Mouse (Mus musculus): ENCODE measurements around the gene Zmpste24. TPM values are rescaled to one million over a fixed set of nuclear protein-coding genes. Genes with fewer than 3 reads are reported as not detected.

Zmpste24 gene
- polyA plus RNA-seq, 2 experiments from 2014 or later, result 45.4 to 46.3 TPM

DNA sequence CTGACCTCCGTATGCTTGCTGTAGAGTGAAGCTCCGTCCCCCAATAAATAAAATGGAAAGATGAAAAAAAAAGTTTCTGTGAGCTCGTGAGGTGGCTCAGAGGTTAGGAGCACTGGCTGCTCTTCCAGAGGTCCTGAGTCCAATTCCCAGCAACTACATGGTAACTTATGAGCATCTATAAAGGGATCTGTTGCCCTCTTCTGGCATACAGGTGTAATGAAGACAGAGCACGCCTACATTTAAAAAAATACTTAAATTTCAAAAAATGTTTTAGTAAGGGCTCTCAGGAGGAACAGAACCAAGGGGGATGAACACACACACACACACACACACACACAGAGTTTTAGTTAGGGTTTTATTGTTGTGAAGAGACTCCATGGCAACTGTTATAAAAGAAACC lies 66.6 kb downstream of the Zmpste24 start:
- no peak for ATAC-seq

DNA sequence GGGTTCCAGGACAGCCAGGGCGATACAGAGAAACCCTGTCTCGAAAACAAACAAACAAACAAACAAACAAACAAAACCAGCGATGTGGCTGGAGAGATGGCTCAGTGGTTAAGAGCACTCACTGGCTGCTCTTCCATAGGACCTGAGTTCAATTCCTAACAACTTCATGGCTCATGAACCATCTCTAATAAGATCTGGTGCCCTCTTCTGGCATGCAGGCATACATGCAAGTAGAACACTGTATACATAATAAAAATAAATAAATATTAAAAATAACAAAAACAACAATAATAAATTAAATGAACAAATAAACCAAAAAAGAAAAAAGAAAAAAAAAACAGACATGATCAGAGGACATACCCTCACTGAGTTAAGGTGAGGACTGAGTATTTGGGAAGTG lies 68.4 kb downstream of the Zmpste24 start:
- ATAC-seq, result no peak

DNA sequence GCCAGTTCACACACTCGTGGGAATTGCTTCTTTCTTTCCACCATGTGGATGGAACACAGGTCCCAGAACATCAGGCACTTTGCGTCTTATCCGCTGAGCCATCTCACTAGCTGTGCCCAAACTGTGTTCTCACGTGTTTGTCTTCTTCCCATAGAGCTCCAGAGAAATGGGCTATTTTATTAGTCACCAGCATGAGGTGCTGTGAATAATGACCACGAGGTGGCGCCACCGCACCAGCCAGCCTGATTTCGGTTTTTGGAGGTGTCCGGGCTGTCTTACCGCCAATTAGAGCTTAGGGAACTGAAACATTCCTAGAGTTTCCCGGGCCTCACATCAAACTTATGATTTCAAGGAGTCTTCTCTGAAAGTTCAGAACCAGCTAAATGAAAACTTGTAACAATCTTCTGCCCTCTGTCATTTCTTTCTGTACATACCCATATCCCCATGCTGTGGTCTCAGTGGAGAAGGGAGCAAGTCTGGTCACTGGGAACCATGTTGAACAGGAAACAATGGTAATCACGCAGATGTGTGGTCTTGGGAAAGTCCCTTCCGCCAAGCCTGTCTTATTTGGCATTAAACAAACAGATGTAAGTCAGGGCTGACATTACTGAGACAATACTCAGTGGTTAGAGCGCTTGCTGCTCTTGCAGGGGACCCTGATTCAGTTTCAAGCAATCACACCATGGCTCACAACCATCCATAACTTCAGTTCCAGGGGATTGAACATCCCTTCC lies 69.2 kb downstream of the Zmpste24 start:
- ATAC-seq, result peak; percentile 55

DNA sequence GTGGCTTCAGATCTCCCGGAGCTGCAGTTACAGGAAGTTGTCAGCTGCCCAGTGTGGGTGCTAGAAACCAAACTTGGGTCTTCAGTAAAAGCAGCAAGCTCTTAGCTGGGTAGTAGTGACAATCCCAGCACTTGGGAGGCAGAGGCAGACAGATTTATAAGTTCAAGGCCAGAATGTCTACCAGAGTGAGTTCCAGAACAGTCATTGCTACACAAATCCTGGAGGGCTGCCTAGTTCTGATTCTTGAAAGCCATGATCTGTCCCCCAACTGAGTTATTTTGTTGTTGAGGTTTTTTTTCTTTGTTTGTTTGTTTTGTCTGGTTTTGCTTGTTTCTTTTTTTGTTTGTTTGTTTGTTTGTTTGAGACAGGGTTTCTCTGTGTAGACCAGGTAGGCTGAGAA lies 69.9 kb downstream of the Zmpste24 start:
- ATAC-seq, result no peak

DNA sequence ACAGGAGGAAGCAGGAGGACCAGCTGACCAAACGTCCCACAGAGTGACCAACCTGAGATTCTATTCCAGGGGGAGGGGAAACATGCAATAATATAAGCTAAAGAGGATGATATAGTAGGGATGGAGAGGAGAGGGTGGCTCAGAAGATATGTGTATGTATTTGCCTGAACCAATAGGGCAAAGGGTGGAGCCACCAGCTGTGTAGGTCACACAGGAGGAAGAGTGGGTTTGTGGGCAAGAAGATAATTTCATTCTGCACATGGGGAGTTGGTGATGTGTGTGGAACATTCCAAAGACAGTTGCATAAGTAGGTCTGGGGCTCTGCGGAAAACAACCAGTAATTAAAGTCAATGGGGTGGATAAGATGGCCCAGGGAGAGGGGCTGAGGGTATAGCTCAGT lies 72.4 kb downstream of the Zmpste24 start:
- ATAC-seq, result no peak

DNA sequence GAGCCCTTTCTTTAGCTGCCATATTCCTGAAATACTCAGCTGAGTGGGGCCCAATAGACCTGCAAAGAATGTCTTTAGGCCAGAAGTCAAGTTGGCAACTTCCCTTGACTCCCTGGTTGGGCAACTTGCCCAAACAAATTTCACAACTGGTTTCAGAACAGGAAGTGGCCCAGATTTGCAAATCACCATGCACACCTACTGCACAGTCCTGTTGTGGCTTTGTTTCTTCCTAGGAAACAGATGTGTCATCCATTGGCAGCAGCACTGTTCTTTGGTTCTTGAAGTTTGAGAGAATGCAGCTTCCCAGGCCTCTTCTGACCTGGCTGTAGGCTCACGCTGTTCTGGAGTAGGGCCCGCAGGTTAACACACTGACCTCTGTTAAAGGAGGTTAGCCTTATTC lies 74.1 kb downstream of the Zmpste24 start:
- no peak for ATAC-seq

DNA sequence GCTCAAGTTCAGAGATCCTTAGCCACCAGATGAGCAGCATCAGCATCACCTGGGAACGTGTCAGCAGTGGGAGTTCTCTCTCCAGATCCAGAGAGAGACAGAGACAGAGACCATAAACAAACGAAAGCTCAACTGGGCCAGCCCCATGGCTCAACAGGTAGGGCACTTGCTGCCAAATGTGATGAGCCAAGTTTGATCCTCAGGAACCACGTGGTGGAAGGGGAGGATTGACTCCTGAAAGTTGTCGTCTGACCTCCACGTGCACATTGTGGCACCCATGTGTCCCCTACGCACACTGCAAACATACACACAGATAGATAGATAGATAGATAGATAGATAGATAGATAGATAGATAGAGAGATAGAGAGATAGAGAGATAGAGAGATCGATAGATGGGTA lies 74.6 kb downstream of the Zmpste24 start:
- no peak for ATAC-seq

DNA sequence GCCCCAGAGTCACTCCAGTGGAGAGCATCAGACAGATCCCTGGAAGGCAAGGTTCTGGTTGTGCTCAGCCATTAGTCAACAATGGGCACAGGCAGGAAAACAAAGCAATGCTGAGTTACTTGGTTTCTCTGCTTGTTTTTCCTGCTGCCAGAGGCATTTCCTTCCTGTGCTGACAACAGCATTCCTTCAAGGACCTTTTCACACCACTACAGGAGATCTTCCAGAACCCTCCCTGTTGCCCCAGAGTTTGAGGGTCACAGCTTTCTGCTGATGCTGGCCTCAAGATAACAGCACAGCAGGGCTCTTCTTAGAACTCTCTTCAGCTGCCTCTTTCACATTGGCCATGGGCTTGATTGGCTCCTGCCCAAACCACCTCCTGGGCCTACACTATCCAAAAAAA lies 76.1 kb downstream of the Zmpste24 start:
- ATAC-seq, result no peak

DNA sequence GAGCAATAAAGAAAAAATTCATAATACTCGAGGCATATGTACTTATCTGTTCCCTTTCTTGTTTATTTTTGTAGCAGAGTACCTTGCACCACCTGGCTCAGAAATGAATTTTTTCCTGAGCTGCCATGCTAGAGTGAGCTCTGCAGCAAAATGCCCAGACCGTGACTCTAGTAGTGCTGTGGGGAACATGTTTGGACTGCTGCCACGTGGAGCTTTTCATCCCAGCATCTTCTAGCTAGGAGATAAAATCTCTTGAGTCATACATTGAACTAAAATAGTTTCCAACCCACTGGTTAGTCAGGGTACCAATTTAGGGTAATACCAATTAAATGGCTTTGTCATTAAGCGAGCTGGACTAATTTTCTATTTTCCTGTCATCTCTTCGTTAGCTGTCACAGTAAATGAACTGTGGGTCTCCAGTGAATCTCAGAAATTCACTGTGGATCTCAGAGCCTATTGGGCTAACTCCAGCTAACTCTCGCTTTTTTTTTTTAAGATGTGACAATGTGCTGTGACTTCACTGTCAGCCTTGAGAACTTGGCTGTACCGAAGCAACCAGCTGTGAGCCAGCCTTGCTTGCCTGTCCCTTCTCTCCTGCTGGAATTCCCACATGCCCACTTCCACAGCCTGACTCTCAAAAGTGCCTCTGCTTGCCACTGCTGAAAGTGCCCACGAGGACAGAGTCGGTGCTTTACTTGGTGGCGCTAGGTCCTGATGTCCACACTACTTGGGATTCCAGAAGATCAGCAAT lies 77.8 kb downstream of the Zmpste24 start:
- ATAC-seq, result no peak

DNA sequence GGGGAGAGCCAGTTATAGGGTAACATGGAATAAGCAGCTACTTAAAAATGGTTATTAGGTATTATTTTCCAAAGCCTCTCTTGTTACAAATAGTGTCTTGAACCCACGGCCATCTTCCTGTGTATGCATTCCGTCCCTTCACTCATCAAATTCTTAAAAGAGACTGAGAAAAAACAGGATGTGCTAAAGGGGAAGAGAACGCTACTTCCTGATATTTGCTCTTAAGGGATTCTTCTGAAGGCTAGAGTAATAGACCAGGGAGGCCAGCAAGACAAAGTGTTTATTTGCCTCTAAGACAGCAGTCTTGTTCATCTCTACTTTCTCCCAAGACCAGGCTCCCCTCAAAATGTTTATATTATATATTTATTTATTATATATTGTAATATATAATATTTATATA lies 79.8 kb downstream of the Zmpste24 start:
- ATAC-seq, result no peak

DNA sequence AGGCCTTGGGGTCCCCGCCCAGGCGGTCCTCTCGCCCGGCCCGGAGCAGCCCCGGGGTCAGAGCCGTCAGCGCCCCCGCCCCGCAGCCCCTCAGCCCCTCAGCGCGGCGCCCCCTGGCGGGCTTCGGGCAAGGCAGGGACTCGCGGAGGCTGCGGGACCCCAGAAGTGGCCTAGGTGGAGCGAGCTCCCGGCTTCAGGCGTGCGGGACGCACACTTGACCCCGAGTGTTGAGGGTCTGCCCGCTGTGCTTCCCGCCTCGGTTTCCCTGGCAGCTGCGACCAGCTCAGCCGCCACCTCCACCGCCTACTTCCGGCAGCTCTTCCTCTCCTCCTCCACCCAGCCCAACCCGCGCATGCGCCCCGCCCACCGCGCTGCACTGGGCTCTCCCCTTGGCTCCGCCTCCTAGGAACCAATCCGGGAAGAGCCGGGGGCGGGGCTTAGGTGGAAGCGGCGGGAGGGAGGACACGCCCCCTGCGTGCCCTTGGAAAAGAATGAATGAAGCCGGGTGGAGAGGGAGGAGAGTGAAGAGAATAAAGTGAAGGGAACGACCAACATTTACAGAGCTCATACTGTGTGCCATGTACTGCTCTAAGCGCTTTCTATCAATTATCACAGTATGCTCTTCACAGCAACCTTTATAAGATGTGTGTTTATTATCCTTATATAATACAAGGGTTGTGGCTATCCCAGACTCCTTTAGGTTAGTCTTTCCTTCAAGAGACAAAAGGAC lies 80.9 kb downstream of the Zmpste24 start, which contains the start of gene Smap2:
Smap2 (minus strand) TSS at position 320 of the 730 bp plus-strand sequence.
- peak; percentile 79 for ATAC-seq

DNA sequence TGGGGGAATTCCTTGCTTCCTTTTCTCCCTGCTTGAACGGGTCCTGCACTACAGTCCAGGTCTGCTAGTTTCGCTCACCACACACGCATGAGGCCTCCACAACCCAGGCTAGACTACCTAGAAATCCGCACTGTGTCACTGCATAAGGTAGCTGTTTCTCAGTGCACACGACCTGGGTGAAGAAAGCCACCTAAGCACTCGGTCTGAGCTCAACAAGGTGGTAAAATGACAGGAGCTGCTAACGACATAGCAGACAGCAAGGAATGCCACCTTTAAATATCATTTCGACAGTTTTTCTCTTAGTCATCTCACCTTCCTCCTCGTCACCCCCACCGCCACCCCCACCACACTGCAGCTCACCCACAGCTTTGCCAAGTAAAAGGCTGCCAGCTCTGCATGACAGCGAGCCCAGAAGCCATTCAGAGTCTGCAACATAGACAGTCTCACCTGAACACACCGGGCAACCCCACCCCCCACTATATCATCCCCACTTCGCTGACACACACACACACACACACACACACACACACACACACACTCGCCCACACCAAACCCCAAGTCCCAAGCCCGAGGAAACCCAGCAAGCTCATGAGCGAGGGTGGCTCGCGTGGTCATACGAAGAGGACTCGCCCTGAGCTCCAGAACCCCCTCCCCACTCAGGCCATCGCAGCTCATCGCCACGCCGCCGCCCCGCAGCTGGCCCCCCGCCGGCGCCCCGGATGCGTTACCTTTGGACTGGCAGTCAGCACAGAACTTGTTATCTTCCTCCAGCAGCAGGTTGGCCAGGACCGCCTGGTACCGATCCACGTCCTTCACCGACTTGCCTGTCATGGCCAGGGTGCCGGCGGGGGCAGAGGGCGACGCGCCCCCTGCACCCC lies 81.8 kb downstream of the Zmpste24 start:
- peak; percentile 43 for ATAC-seq

DNA sequence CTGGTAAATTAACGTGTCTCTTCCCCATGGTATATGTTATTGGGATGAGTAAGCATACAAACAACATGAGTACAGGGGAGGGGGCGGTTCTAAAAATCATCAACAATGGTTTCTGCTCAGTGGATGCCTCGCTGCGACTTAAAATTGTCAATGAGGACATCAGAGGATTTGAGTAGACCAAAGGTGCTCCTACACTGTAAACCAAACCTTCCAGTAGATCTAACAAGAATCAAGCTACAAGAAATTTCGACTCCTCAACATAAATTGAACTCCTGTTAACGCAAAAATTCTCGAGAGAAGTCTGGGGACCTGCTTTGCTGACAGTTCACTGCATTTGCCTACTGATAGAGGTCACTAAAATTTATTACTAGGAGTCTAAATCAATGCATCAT lies 82.8 kb downstream of the Zmpste24 start:
- ATAC-seq, result no peak

DNA sequence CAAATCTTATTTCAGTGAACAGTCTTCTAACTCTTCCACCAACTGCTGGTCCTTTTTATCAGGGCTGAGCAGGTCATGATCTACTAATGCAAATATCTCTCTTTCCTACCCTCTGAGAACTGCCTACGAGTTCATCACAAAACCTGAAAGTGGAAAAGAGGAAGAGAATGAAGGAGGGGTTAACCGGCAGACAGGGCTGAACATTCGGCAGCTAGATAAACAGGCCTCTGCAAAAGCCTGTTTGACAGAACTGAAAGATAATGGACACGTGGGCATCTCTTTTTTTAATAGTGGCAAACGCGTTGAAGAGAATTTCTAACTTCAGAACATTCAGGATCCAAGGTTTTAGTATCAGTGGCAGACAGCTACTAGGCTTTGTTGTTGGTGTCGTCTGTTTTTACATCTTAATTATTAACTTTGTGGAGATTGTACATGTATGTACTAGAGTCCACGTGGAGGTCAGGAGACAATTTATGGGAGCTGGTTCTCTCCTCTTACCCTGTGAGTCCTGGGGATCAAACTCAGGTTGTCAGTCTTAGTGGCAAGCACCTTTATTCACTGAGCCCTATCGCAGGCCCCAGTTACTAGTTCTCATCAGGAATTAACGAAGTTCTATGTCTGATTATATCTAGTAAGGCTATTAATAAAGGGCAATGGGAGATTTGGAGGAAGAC lies 83.3 kb downstream of the Zmpste24 start:
- ATAC-seq, result no peak

DNA sequence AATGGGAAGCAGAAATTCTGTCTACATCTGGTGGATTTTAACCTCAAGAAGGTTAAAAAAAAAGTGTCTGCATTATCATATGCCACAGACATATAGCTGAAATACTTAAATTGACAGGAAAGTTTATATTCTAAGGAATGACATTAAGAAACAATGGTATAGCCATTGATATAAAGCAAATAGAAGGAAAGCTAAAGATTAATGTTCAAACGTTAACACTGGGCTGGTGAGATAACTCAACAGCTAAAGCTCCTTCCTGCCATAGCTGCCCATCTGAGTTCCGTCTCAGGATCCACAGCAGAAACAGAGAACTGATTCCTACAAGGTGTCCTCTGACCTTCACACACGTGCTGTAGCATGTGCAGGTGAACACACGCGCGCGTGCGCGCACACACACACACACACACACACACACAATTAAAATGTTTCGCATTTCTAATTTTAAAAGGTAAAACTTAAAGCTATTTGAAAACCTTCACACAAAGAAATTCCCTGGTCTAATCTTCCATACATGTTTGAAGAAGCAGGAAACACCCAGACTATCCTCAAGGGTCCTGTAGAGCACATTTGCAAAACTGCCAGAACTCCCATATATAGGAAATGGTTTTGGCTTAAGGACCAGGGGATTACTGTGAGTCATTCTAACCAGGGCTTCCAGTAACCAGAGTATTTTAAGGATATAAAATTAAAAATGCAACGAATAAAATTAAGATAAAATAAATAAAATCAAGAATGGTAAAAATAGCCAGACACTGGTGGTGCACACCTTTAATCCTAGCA lies 87.1 kb downstream of the Zmpste24 start:
- no peak for ATAC-seq

Other genes starting within 250 kb of the Zmpste24 start
- gene Rims3, start 243.4 kb downstream of the Zmpste24 start, polyA plus RNA-seq (2017; shearing (Covaris generic)), result under 1 TPM; 0.68 to 0.99 TPM
- 10 to 100 TPM; 28.2 to 30.5 TPM for gene Exo5, start 173.2 kb downstream of the Zmpste24 start, polyA plus RNA-seq (2017; shearing (Covaris generic))
- gene Zfp69, start 146.5 kb downstream of the Zmpste24 start, polyA plus RNA-seq (2017; shearing (Covaris generic)), result 1 to 10 TPM; 1.9 to 2.2 TPM
- gene Smap2, start 81.0 kb downstream of the Zmpste24 start, polyA plus RNA-seq (2017; shearing (Covaris generic)), result 10 to 100 TPM; 32.5 to 39.1 TPM
- not detected for gene Col9a2, start 58.9 kb downstream of the Zmpste24 start, polyA plus RNA-seq (2017; shearing (Covaris generic))
- gene Tmco2, start 11.0 kb upstream of the Zmpste24 start, polyA plus RNA-seq (2017; shearing (Covaris generic)), result not detected
- gene Rlf, start 116.8 kb upstream of the Zmpste24 start, polyA plus RNA-seq (2017; shearing (Covaris generic)), result 10 to 100 TPM; 13.3 to 17.6 TPM
- gene Gm12888, start 226.7 kb upstream of the Zmpste24 start, polyA plus RNA-seq (2017; shearing (Covaris generic)), result not detected